Mouse (Mus musculus) stomach, postnatal 0 days (tissue): ENCODE results near the gene Wrb.

Source experiments
- CTCF ChIP-seq: IDR thresholded peaks from 2 replicates; pipeline ENCODE4 v1.5.1; 2016; ENCODE audit warnings: antibody characterized with exemption, low read depth, mild to moderate bottlenecking, moderate library complexity
- EP300 ChIP-seq: optimal IDR thresholded peaks from 2 replicates; pipeline ENCODE3; 2016; ENCODE audit warnings: antibody characterized with exemption

DNA sequence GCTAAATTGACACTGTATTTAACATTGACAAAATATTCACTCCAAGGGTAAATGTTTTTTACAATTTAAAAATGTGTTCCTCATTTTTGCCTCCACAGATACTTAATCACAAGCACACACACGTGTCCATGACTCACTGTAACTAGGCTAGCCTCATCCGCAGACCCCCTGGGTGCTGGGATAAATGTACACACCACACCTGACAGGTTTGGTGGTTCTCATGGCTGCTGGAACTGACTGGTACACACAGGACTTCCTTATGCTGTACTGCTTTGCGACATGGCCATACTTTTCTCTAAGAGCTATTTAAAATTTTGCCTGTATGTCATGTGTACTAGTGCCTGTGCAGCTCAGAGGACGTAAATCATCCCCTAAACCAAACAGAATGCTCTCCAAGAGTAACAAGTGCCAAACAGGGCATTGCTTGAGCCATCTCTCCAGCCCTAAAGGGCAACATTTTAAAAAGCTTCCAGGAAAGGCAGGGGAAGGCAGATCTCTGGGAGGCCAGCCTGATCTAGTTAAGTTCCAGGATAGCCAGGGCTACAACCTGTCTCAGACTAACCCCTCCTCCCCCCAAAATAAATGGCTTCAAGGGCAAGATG, 25.1 kb upstream of the Wrb start:
- TF ChIP-seq CTCF (no peak), EP300 (no peak)
